Mouse (Mus musculus) E14TG2a.4 (cell line): ENCODE measurements around the gene Supt6.

ENCODE experiments used
- CTCF ChIP-seq: conservative IDR thresholded peaks from 2 replicates; pipeline ENCODE4 v1.5.1; 2014; ENCODE audit warnings: low read length
- NANOG ChIP-seq: IDR thresholded peaks from 2 replicates; pipeline ENCODE4 v1.6.1; 2014; ENCODE audit warnings: borderline replicate concordance, low read length, mixed read lengths

- TF ChIP-seq CTCF (peak; percentile 65), NANOG (no peak)
These were observed 16.8 kb upstream of the Supt6 start for GRCm38 (mm10) chr11:78262550-78262949.
